Mouse (Mus musculus) neural tube, embryonic 12.5 days (tissue): Measurements from ENCODE around the gene Cyp4f17. TPM values are rescaled to one million over a fixed set of nuclear protein-coding genes. Genes with fewer than 3 reads are reported as not detected.
"Not testable (repeated sequence)": the region's sequence is repeated elsewhere in the genome, so short reads cannot be mapped to it uniquely, and the experiment has no call there.

ENCODE experiments used
- ATAC-seq: fragments of 200-750 bp; cut with Nextera tagmentation; 2 replicates; pipeline ENCODE4 v1.8.0; 2017; ENCODE audit warnings: low read depth, mild to moderate bottlenecking, moderate TSS enrichment, moderate library complexity; ENCODE audit not compliant: low FRiP score
- H3K27ac ChIP-seq: fragments of 300-500 bp; sonication (generic); 2 replicates; pipeline ENCODE4 v1.5.1; 2016
- H3K27me3 ChIP-seq: fragments of 300-500 bp; sonication (generic); replicated peaks from 2 replicates; pipeline ENCODE4 v1.6.1; 2016; ENCODE audit warnings: mild to moderate bottlenecking
- H3K36me3 ChIP-seq: fragments of 300-500 bp; sonication (generic); 2 replicates; pipeline ENCODE4 v1.6.1; 2016; ENCODE audit warnings: mild to moderate bottlenecking
- H3K4me1 ChIP-seq: fragments of 300-500 bp; sonication (generic); 2 replicates; pipeline ENCODE4 v1.6.1; 2016
- H3K4me2 ChIP-seq: fragments of 300-500 bp; sonication (generic); replicated peaks from 2 replicates; pipeline ENCODE4 v1.6.1; 2016; ENCODE audit warnings: mild to moderate bottlenecking
- H3K4me3 ChIP-seq: fragments of 300-500 bp; sonication (generic); 2 replicates; pipeline ENCODE4 v1.5.1; 2016
- H3K9ac ChIP-seq: fragments of 300-500 bp; sonication (generic); 2 replicates; pipeline ENCODE4 v1.6.1; 2016; ENCODE audit warnings: mild to moderate bottlenecking
- H3K9me3 ChIP-seq: fragments of 300-500 bp; sonication (generic); 2 replicates; pipeline ENCODE4 v1.6.1; 2016; ENCODE audit warnings: mild to moderate bottlenecking
- WGBS: fragments of 180-500 bp; shearing (Covaris S2); methylation state at CpG from one replicate; pipeline ENCODE4 v1.1.7; 2016; 5-methylcytosine and 5-hydroxymethylcytosine counted together
- polyA plus RNA-seq: library from polyadenylated mRNA; unstranded; fragments of >200 nt; fragmentation: Nextera tagmentation; extraction: Ambion mirVana; gene quantifications from 2 replicates; pipeline ENCODE4 v1.2.1, GENCODE M21; 2016

Gene Cyp4f17
- polyA plus RNA-seq, 1 experiment from 2014 or later = 9.5 TPM

DNA sequence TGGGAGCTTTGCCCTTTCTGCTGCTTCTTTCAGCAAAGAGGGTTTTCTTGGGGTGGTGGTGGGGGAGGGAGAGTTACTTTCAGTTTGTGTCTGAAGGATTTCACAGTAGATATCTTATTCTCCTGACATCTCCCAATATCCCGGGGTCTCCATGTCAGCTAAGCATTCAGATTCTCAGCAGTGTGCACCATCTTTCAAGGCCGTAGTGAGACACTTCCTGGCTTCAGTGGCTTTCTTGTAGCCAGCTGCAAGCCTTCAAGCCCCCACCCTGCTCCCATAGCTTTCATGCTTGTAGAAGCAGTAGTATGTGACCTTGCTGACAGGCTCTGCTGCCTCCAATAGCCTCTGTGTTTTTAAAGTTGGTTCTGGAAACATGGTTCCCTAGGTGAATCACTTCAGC is 67.4 kb downstream of the Cyp4f17 start:
- H3K9me3 ChIP-seq, H3K27me3 ChIP-seq, H3K27ac ChIP-seq, H3K36me3 ChIP-seq, H3K4me2 ChIP-seq, ATAC-seq, H3K4me3 ChIP-seq, H3K4me1 ChIP-seq, H3K9ac ChIP-seq: not testable (repeated sequence)
- WGBS = 72% methylated on average over 2 of the region's 2 CpGs

DNA sequence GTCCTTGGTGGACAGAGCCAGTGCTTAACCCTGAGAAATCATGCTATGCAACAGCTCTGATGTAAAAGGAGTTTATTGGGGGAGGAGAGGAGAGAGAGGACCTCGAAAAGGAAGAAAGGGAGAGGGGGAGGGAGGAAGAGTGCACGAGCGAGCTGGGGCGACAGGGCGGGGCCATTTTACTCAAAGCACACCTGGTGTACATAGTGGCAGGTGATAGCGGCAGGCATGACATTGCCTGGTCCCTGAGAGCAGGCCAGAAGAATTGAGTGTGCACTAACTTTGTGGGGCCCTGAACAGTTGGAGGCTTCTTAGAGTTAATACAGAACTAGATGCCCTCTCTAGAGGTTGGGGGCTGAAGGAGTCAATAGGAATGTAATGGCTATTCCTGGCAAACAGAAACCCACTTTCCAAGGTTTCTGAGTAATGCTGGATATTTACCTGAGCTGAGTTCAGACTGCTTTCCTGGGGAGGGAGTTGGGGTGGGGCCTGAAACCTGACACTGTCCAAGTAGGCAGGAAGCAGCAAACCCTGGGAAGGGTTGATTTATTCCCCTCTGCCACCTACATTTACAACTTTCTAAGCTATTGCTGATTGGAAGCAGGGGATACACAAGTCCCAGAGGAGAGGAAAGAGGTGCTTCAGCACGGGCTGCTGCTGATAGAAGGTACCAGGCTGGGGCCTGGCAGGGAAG is 71.8 kb downstream of the Cyp4f17 start:
- no peaks in the 10 kb centered on the region for H3K9me3 ChIP-seq
- no peak overlapping the region for H3K27ac ChIP-seq
- no peak overlapping the region for H3K9ac ChIP-seq
- H3K27me3 ChIP-seq = no peaks in the 10 kb centered on the region
- no peak overlapping the region for H3K4me3 ChIP-seq
- no peaks in the 10 kb centered on the region for H3K36me3 ChIP-seq
- no peaks in the 10 kb centered on the region for H3K4me1 ChIP-seq
- 62% methylated on average over 7 of the region's 7 CpGs for WGBS
- ATAC-seq = no peak
- no peak overlapping the region for H3K4me2 ChIP-seq

Other genes with a start within 250 kb of the Cyp4f17 start
- gene Brd4, start 221.3 kb upstream of the Cyp4f17 start, polyA plus RNA-seq = 105 and 112 TPM in 2 replicates
- 124 and 126 TPM in 2 replicates for gene Akap8, start 184.8 kb upstream of the Cyp4f17 start, polyA plus RNA-seq
- gene Akap8l, start 155.4 kb upstream of the Cyp4f17 start, polyA plus RNA-seq = 135 and 136 TPM in 2 replicates
- 41.4 and 50.5 TPM in 2 replicates for gene Wiz, start 116.6 kb upstream of the Cyp4f17 start, polyA plus RNA-seq
- 0.66 and 1.7 TPM in 2 replicates for gene Rasal3, start 102.5 kb upstream of the Cyp4f17 start, polyA plus RNA-seq
- gene Pglyrp2, start 81.9 kb upstream of the Cyp4f17 start, polyA plus RNA-seq = not detected in 2 replicates
- 0.99 and 1.3 TPM in 2 replicates for gene Cyp4f39, start 53.3 kb upstream of the Cyp4f17 start, polyA plus RNA-seq
- gene Cyp4f16, start 30.5 kb downstream of the Cyp4f17 start, polyA plus RNA-seq = 19.8 and 25.3 TPM in 2 replicates
- gene Cyp4f37, start 115.3 kb downstream of the Cyp4f17 start, polyA plus RNA-seq = not detected in 2 replicates
- gene Cyp4f40, start 152.8 kb downstream of the Cyp4f17 start, polyA plus RNA-seq = not detected in 2 replicates
- gene Cyp4f15, start 179.6 kb downstream of the Cyp4f17 start, polyA plus RNA-seq = 0.22 and 0.84 TPM in 2 replicates